Comparison of ENCODE assay signal across 17 mouse cellular contexts in the genomic region with DNA sequence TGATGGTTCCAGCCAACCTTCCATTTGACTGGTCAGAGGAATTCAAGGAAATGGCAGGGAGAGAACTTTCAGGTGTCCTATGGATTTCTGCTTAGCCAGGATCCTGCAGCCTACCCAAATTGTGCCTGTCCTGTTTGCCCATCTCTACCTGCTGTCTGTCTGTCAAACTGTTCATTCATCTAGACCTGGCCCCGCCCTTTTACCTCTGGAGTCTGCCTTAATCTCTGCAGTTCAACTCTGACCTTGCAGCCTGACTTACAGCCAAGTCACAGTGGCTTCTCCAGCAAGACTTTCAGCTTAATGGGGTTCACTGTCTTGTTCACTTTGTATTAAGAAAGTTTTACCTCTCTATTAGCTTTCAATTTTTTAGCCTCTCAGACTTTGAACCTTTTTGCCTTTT. TPM values are rescaled to one million over a fixed set of nuclear protein-coding genes. Genes with fewer than 3 reads are reported as not detected.
"Had no signal": no experiment of that assay in that cellular context is flagged by ENCODE, and none has a peak within 500 bp of the region (broad histone marks: within the 10 kb centered on the region; RNA-seq: fewer than 3 reads in every experiment).

No protein-coding gene starts in this region.

- H3K9ac ChIP-seq: liver, postnatal 0 days; lung, embryonic 15.5 days; midbrain, embryonic 12.5 days; neural tube, embryonic 13.5 days; neural tube, embryonic 15.5 days; stomach, embryonic 15.5 days had no signal

- H3K27me3 ChIP-seq: lung, embryonic 15.5 days; megakaryocyte, embryonic 14.5 days; midbrain, embryonic 12.5 days; neural tube, embryonic 13.5 days; neural tube, embryonic 15.5 days; stomach, embryonic 15.5 days had no signal

- H3K4me1 ChIP-seq: lung, embryonic 15.5 days; midbrain, embryonic 12.5 days; neural tube, embryonic 13.5 days; neural tube, embryonic 15.5 days; stomach, embryonic 15.5 days had no signal

- ATAC-seq: liver, postnatal 0 days; lung, postnatal 0 days; midbrain, embryonic 16.5 days had no signal

- H3K9me3 ChIP-seq: lung, embryonic 15.5 days; midbrain, embryonic 12.5 days; neural tube, embryonic 13.5 days; neural tube, embryonic 15.5 days; stomach, embryonic 15.5 days had no signal

- H3K27ac ChIP-seq: lung, embryonic 15.5 days; macrophage; midbrain, embryonic 12.5 days; neural tube, embryonic 13.5 days; neural tube, embryonic 15.5 days; stomach, embryonic 15.5 days; stomach, postnatal 0 days had no signal

- H3K4me3 ChIP-seq: lung, embryonic 15.5 days; megakaryocyte, embryonic 14.5 days; midbrain, embryonic 12.5 days; myocyte; neural tube, embryonic 13.5 days; neural tube, embryonic 15.5 days; stomach, embryonic 15.5 days had no signal

- H3K36me3 ChIP-seq: lung, embryonic 15.5 days; midbrain, embryonic 12.5 days; neural tube, embryonic 13.5 days; neural tube, embryonic 15.5 days; stomach, embryonic 15.5 days had no signal

- H3K4me2 ChIP-seq: lung, embryonic 15.5 days; midbrain, embryonic 12.5 days; neural tube, embryonic 13.5 days; neural tube, embryonic 15.5 days; stomach, embryonic 15.5 days had no signal

RNA-seq across cellular contexts. Expression of a gene that starts 13.4 kb away (rescaled TPM):
- polyA plus RNA-seq: liver, postnatal 0 days; macrophage; myocyte had no signal

RNA-seq across cellular contexts. Expression of a gene that starts 13.9 kb away (rescaled TPM):
- polyA plus RNA-seq: liver, postnatal 0 days; lung, adult 2 months; lung, embryonic 15.5 days; lung, postnatal 0 days; macrophage; midbrain, embryonic 12.5 days; midbrain, embryonic 14.5 days; midbrain, embryonic 16.5 days; myocyte; neural tube, embryonic 11.5 days; neural tube, embryonic 13.5 days; neural tube, embryonic 15.5 days; spleen, adult 2 months; stomach, postnatal 0 days; urinary bladder, adult 2 months had no signal

RNA-seq across cellular contexts. Expression of a gene that starts 36.5 kb away (rescaled TPM):
- polyA plus RNA-seq: midbrain, embryonic 12.5 days; midbrain, embryonic 14.5 days; neural tube, embryonic 11.5 days; neural tube, embryonic 13.5 days had no signal
